Mouse (Mus musculus) heart, postnatal 25 days (tissue): ENCODE data around the gene Cdc34. TPM values are rescaled to one million over a fixed set of nuclear protein-coding genes. Genes with fewer than 3 reads are reported as not detected.

Experiments
- DNase-seq: peaks from one replicate; pipeline ENCODE4 v3.0.0; 2022; ENCODE audit warnings: low spot score
- intact Hi-C: fragments of 180-260 bp; cut with DNase I; formaldehyde crosslinking; loops from one replicate; pipeline ENCODE4 v1.15.1; 2025
- total RNA-seq, 2 experiments: library from RNA; stranded (reverse); gene quantifications; 2 replicates each; pipeline ENCODE4 v1.2.3; 2021

Gene Cdc34
- total RNA-seq, 2 experiments from 2014 or later = 183 to 190 TPM

DNA sequence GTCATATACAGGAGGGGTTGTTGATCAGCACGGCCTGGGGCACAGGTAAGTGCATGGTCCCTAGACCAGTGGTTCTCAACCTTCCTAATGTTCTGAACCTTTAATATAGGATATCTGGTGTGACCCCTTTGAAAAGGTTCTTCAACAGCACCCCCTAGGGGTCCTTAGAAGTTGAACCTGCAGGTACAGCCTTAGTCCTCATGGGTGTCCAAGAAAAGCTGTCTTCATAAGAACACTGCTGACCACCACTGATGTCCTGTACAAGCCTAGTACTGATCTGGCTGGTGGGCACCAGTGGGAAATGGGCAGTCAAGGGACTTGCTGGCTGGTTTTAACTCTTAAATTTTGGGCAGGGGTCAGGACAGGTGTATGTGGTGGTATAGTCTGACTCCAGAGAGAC, 30.0 kb downstream of the Cdc34 start:
- intact Hi-C loops = loop anchor here (5.0 kb wide), 1 partner anchor 75 kb away; no protein-coding TSS in a partner anchor
- no peak for DNase-seq

DNA sequence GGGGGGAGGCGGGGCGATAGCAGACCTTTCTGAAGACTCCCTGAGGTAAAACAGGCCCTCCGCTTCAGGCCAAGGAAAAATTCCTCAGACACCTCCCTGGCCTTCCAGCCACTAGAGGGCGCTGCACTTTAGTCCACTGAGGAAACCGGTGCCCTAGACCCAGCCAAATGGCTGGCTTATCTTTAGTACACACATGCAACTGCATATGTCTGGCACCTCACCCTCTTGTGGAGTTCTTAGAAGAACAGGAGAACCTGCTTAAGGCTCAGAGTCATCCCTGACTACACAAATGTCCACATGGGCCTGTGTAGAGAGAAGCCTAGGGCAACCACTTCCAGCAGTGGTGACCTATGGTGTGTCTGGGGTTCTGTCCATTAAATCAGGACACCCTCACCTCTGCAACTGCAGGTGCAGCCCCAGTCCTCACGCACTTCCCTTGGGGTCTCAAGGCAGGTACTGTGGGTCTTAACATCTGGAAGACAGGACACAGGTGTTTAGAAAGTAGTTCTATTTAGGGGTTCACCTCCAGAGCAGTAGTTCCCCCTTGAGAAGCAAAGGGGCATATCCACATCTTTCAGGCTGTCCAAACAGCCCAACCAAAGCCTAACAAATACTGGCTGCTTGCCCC, 30.6 kb downstream of the Cdc34 start:
- no peak for DNase-seq
- intact Hi-C loops = loop anchor here (5.0 kb wide), 1 partner anchor 75 kb away; no protein-coding TSS in a partner anchor

DNA sequence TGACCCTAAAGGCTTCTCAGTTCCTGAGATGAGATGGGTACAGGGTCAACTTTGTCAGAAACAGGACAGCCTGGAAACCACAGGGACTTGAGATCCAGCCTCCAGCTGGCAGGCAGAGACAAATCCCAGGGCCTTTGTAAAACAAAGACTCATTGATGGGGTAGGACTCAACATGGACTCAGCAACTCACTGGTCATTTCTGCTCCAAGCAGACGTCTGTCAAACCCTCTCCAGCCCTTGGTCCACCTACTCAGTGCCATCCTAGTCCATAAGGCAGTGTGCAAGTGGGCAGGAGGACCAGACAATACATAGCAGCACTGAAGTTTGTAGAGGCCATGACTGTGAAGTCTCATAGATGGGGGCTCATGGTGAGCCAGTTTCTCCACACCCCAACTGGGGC, 31.2 kb downstream of the Cdc34 start:
- DNase-seq = no peak
- intact Hi-C loops = loop anchor here (5.0 kb wide), 1 partner anchor 74 kb away; no protein-coding TSS in a partner anchor

DNA sequence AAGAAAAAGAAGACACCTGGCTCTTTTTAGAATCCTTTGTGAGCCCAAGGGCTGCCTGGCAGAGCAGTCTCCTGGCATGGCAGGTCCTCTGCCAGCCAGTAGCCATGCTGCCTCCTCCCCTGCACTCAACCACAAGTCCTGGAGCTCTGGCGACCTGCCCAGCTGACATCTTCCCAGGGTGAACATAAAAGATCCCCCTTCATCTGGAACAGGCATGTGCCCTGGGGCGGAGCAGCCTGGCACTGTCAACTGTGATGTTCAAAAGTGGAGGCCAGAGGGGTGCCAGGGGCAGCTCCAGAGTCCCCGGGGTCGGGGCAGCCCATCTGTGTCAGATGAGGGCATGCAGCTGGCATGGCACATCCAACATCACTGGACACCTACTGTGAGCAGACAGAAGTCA, 33.0 kb downstream of the Cdc34 start:
- DNase-seq = no peak
- intact Hi-C loops = loop anchor here (5.0 kb wide), 1 partner anchor 72 kb away; no protein-coding TSS in a partner anchor

DNA sequence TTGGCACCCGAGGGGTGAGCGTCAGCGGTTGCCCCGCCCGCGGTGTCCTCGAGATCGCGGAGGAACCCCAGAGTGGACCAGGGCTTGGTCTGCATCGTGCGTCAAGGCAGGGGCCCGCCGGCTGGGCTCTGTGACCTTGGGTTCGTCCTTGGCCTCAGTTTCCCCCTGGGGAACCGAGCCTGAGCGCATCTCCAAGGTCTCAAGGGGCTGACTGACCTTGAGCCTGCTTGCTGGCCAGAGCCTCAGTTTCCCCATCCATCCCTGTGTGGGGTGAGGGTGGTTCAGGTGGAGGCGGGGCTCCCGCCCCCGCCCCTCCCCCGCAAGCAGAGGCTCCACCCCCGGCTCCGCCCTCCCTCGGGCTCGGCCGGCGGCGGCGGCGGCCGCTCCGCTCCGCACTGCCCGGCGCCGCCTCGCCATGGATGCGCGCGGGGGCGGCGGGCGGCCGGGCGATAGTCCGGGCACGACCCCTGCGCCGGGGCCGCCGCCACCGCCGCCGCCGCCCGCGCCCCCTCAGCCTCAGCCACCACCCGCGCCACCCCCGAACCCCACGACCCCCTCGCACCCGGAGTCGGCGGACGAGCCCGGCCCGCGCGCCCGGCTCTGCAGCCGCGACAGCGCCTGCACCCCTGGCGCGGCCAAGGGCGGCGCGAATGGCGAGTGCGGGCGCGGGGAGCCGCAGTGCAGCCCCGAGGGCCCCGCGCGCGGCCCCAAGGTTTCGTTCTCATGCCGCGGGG, 34.4 kb downstream of the Cdc34 start, which contains the start of gene Hcn2:
Gene Hcn2 (plus strand): TSS at position 381 of the 734 bp plus-strand sequence.
- intact Hi-C loops = no loop called here
- no peak for DNase-seq

DNA sequence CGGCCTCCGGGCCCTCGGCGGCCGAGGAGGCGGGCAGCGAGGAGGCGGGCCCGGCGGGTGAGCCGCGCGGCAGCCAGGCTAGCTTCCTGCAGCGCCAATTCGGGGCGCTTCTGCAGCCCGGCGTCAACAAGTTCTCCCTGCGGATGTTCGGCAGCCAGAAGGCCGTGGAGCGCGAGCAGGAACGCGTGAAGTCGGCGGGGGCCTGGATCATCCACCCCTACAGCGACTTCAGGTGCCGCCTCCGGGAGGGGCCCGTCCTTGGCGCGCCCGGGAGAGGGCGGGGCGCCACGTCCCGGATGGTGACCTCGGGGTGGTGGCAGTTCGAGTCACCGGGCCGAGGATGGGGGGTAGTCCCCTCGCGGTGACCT, 35.0 kb downstream of the Cdc34 start:
- intact Hi-C loops = no loop called here
- no peak for DNase-seq

DNA sequence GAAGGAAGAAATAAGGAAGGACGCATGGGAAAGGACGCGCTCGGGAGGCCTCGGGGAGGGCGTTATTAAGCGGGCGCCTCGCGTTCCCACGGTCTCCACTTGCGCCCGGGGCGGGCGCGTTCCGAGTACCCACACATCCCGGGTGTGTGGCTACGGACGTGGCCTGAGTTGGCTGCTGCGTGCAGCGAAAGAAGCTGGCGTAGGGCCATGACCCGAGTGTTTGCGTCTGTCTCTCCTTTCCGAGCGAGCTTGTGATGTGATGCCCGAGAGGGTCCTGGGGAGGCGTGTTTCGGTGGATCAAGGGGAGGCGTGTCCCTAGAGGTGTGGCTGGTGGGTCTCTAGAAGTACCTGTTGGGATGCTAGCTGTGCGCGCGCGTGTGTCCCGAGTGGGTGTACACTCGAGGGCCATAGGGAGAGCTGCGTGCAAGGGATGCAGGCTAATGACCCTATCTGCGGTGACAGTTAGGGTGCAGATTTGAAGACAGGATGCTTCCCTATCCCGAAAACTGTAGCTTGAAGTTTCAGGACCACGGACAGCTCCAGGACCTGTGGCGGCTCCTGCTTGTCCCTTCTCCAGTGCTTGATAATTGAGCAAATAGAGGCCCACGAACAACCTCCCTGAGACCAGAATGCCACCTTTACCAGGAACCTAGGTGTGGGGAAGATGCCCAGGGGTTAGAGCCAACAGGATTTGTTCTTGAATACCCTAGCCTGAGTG, 35.8 kb downstream of the Cdc34 start:
- no peak for DNase-seq
- intact Hi-C loops = no loop called here

DNA sequence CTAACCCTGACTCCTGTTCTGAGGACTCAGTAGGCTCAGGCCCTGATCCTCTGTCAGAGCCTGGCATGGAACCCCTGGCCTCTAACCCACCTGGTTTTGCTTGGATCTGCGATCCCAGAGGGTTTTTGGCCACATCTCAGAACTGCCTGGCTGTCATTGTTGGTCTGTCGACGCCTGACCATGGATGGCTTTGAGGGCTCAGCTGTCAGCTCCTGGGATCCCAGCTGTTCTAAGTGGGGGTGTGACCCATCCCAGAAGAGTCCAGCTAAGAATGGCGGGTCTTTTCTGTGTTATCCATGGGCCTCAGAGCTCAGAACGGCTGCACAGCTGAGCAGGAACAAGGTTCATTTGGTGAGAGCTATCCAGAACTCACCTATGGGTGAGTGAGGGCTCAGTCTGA, 39.1 kb downstream of the Cdc34 start:
- no peak for DNase-seq
- intact Hi-C loops = no loop called here

DNA sequence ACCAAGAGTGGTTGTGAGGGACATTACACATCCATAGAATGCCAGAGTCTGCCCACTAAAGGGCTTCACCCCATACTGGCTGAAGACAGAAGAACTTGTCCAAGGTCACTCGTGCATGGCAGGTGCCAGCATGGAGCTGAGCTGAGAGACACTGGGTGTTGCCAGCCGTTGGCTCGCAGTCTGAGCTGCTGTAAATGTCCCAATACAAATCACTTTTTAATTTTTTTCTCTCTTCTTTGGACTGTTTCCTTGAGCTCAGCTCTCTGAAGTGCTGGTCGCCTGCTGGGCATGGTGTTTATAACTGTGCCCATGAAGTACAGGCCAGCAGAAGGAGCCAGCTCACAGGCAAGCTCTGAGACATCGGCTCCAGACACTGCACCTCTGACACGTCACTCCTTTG, 41.1 kb downstream of the Cdc34 start:
- no peak for DNase-seq
- intact Hi-C loops = no loop called here

DNA sequence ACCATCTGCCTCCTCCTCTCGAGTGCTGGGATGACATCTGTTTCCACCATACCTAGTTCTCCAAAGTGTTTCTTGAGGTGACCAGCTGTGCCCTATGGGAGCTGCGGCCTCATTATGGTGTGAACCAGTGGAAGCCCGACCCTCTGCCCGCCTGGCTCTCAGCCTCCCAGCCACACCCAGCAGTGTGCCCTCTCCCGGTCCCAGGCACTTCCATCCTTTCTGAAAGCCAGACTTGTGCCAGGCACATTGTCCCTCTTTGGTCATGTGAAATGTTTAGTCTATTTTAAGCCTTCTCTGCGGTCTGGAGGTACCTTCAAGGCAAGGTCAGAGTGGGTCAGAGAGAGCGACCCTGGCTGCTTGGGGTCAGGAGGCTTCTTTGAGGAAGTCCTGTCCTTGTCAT, 41.7 kb downstream of the Cdc34 start:
- no peak for DNase-seq
- intact Hi-C loops = no loop called here

DNA sequence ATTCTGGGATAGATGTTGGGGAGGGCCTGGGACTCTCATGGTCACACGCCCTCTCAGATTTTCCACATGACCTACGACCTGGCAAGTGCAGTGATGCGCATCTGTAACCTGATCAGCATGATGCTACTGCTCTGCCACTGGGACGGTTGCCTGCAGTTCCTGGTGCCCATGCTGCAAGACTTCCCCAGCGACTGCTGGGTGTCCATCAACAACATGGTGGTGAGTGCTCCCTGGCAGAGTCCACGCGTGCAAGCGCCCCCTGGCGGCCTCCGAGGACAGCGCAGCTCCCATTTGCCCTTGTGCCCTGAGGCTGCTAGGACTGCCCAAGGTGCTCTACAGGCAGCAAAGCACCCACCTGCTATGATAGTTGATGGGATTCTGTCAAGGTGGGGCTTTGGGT, 44.1 kb downstream of the Cdc34 start:
- intact Hi-C loops = no loop called here
- DNase-seq = no peak

DNA sequence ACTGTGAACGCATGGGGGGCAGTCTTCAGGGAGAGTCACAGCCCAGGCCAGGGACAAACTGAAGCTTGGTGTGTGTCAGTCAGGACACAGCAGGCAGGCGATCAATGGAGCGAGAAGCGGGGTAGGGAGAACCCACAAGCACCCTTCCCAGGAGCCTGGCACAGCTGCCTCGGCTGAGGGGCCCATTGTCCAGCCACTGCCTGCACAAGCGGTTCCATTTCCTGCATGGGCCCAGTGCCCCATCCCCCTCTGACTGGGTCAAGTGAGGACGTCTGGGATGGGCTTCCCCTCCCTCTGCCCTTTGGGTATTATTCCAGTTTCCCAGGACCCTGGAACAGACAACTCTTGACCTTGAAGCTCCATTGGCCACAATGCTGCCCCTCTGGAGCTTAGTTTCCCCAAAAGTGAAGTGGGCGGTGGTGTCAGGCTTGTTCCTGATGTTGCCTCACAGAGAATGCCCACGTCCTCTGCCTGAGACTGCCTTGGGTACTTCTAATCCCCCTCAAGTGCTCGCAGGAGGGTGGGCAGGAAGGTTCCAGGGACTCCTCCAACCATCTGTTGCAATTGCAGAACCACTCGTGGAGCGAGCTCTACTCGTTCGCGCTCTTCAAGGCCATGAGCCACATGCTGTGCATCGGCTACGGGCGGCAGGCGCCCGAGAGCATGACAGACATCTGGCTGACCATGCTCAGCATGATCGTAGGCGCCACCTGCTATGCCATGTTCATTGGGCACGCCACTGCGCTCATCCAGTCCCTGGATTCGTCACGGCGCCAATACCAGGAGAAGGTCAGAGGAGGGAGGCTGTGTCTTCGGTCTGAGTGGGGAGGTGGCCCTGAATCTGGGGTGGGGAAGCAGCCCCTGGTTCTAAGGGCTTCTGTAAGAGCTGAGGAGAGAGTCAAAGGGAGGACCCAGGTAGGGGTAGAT, 46.6 kb downstream of the Cdc34 start:
- intact Hi-C loops = no loop called here
- DNase-seq = no peak

DNA sequence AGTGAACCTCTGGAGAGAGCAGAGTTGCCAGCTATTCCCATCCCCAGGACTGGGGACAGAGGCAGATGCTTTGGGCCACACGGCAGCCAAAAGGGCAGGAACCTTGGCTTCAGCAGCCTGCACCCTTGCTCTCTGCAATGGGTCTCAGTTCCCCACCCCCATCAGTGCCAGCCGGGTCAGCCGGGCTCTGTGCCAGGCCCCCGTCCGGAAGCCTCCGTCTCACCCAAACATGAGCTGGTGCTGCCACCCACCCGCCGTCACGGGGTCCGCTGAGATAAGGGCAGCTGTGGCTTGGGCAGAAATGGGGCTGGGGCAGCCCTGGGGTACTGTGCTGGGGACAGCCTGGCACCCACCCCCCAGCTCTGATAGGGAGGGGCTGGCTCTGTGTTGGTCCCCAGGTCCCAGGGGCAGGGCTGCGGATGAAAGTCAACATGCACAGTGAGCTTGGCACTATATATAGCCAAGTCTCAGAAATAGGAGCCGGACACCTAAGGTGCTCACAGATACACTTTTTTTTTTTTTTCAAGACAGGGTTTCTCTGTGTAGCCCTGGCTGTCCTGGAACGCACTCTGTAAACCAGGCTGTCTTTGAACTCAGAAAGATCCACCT, 47.5 kb downstream of the Cdc34 start:
- intact Hi-C loops = no loop called here
- DNase-seq = no peak

DNA sequence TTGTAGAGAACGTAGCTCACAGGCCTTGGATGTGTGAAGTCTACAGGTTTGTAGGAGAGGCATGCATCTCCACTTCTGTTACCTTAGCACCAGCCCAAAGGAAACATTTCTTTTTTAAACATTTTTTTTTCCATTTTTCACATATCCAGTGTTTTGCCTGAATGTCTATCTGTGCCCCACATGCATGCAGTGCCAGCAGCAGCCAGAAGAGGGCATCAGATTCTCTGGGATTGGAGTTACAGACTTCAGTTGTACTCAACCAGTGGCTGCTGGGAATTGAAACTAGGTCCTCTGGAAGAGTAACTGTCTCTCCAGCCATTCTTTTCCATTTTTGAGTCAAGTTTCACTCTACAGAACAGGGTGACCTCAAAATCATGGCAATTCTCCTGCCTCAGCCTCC, 50.5 kb downstream of the Cdc34 start:
- DNase-seq = no peak
- intact Hi-C loops = no loop called here

DNA sequence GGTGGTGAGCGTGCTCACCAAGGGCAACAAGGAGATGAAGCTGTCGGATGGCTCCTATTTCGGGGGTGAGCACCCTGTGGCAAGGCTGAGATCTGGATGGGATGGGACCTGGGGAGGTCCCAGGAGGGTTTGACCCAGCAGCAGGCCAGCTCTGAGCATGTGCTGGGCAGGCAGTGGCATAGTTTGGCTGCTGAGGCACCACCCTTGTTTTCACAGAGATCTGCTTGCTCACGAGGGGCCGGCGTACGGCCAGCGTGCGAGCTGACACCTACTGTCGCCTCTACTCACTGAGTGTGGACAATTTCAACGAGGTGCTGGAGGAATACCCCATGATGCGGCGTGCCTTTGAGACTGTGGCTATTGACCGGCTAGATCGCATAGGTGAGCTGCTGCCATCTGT, 51.9 kb downstream of the Cdc34 start:
- no peak for DNase-seq
- intact Hi-C loops = no loop called here

DNA sequence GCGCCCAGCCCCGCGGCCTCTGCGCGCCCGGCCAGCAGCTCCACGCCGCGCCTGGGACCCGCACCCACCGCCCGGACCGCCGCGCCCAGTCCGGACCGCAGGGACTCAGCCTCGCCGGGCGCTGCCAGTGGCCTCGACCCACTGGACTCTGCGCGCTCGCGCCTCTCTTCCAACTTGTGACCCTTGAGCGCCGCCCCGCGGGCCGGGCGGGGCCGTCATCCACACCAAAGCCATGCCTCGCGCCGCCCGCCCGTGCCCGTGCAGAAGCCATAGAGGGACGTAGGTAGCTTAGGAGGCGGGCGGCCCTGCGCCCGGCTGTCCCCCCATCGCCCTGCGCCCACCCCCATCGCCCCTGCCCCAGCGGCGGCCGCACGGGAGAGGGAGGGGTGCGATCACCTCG, 53.4 kb downstream of the Cdc34 start:
- intact Hi-C loops = no loop called here
- DNase-seq = no peak

DNA sequence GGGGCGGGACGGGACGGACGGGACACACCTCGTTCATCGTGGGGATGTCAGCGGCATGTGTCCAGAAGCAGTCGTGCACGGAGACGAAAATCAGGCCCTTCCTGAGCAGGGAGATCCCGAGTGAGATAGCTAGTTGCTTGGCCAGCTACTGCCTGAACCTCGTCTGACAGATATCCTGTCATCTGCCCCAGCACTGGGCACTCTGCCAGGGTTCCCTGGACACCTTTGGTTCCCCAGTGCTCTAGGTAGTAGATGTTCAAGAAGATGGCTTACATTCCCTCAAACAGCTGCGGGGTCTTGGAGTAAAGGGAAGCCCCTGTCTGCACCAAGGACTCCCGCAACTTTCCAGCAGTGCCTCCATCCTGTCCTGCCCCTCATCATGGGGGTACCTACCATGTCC, 54.7 kb downstream of the Cdc34 start:
- intact Hi-C loops = no loop called here
- DNase-seq = no peak
